Mouse (Mus musculus) adrenal gland, postnatal 10 days (tissue): ENCODE results near the gene Gng12. TPM values are rescaled to one million over a fixed set of nuclear protein-coding genes. Genes with fewer than 3 reads are reported as not detected.

Experiments
- DNase-seq: peaks from one replicate; pipeline ENCODE4 v3.0.0; 2021; ENCODE audit warnings: mixed read lengths
- total RNA-seq, 2 experiments: library from RNA; stranded (reverse); gene quantifications; 2 replicates each; pipeline ENCODE4 v1.2.3; 2021

The Gng12 gene
- total RNA-seq, 2 experiments from 2014 or later = 85.5 to 86.4 TPM

GRCm38 (mm10) chr6:67056108-67056888, 160.1 kb downstream of the Gng12 start:
- no peak for DNase-seq

- DNase-seq = no peak
Measured at GRCm38 (mm10) chr6:67056889-67057564, 160.8 kb downstream of the Gng12 start.

DNA sequence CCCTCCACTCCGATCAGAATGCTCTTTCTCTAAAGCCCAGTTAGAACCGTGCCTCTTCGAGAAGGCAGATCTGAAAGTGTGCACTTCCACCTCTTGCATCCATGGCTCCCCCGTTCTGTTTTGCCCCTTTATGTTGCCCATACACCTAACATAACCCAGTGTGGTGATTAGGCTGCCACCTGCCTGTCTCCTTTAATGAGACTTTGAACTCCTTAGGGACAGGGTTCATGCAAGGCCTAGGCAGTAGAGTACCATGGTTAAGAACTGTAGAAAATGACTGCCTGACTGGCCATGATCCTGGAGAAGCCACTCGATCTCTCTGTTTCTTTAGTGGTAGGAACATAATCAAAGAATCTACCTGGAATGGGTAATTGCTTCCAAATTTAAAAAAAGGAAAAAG, 161.4 kb downstream of the Gng12 start:
- no peak for DNase-seq

DNA sequence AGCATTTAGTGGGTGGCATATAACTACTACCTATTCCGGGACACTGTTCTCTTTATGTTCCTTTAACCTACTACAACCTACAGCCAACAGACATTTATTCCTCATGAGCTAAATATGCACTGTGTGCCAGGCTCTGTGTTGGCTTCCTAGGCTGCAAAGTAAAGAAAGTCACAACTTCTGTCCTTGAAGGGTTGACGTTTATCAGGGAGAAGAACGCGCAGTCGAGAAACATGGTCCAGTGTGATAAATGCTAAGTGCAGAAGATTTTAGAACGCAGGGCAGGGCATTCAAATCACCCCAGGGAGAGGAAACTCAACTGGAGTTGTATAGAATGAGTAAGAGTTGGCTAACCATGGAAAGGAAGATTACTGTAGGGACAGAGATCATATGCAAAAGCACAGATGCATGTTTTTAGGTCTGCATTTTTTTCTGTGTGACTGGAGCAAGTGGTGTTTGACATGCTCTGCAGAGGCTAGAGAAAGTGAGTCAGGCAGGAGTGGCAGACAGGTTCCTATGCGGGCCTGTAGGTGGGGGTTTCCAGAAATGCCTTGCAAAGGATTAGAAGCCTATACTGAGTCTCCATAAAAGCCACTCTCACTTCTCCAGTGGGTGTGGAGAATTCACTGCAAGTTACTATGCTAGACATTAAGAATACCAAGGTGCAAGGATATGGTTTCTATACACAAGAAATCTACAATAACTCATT, 161.9 kb downstream of the Gng12 start:
- no peak for DNase-seq

DNA sequence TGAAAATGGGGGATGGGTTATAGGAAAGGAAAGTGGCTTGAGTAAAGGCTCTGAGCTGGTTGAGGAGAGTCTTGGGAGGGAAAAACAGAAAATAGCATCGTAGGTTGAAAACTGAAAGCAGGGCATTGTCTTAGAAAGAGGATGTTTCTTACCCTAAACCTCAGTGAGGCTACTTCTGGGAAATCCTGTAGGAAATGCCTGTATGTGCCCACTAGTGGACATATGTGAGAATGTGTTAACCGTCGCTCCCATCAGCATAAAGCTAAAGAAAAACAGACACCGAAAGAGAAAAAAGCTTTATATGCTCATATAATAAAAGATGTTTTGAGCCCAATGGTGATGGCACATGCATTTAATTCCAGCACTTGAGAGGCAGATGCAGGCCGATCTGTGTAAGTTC, 163.9 kb downstream of the Gng12 start:
- no peak for DNase-seq

DNA sequence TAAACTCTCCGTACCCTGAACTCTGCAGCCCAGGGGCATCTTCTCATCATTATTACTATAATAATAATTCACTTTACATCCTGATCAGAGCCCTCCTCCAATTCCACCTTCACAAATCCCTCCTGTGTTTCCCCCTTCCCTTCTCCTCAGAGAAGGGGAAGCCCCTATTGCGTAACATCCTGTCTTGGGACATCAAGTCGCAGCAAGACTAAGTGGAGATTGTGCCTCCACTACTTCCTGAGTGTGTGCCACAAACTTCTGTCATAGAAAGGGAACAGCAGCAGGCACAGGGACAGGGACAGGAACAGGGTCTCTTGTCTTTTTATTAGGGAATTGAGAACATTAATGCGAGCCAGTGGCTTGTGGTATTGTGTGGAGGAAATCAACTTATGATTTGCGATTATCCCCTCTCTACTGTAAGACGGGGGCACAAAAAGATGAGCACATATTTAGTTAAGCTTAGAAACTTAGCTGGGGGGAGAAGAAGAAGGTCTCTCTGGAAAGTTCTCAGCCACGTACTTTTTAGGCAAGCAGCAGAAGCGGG, 173.1 kb downstream of the Gng12 start:
- DNase-seq = peak; percentile 16

GRCm38 (mm10) chr6:67069800-67070315, 173.7 kb downstream of the Gng12 start:
- DNase-seq = peak; percentile 41

Other genes with a start within 250 kb of the Gng12 start
- not detected for gene Vmn1r35, start 210.5 kb upstream of the Gng12 start, total RNA-seq
- gene Vmn1r36, start 177.2 kb upstream of the Gng12 start, total RNA-seq = not detected
- not detected for gene Vmn1r37, start 167.0 kb upstream of the Gng12 start, total RNA-seq
- gene Vmn1r38, start 113.8 kb upstream of the Gng12 start, total RNA-seq = not detected
- not detected for gene Vmn1r39, start 85.8 kb upstream of the Gng12 start, total RNA-seq
- gene Gadd45a, start 141.1 kb downstream of the Gng12 start, total RNA-seq = 10 to 100 TPM; 11.6 to 16.2 TPM